In genomic region chr9:96028818-96029217, GRCm38 (mm10) we compare ENCODE assay signal across 9 mouse cellular contexts.
A peak's percentile ranks its signal among the peaks of the same experiment; 100 is the strongest.
DNase-seq lines count a peak whose midpoint lies in the region; ATAC-seq lines count a peak whose summit lies in the region.
"Had no signal": no experiment of that assay in that cellular context is flagged by ENCODE, and none has a peak within 500 bp of the region (broad histone marks: within the 10 kb centered on the region; RNA-seq: fewer than 3 reads in every experiment).

No protein-coding gene starts in this region.

- WGBS in heart, embryonic 10.5 days: 34% methylated on average over 1 of the region's 1 CpGs

- no peaks in the 10 kb centered on the region for H3K4me1 ChIP-seq in heart, embryonic 10.5 days
- H3K4me1 ChIP-seq: limb, embryonic 15.5 days had no signal

- peak; percentile 16 to 48 for DNase-seq in heart, postnatal 14 days
- no peak for DNase-seq in heart, embryonic 10.5 days (ENCODE audit: low spot score)
- peak; percentile 12 to 14 for DNase-seq in urinary bladder, postnatal 36 days (ENCODE audit: low spot score in 2 of 2)
- DNase-seq in urinary bladder, postnatal 4 days (ENCODE audit: low spot score in 2 of 2): no peak
- DNase-seq in c-Kit-positive CD71-positive TER-119-positive erythroid progenitor cells, embryonic 14.5 days (ENCODE audit: low spot score): peak; percentile 54
- DNase-seq in kidney, adult 9 months: peak; percentile 48
- peak; percentile 55 for DNase-seq in thymus, postnatal 14 days

- H3K9me3 ChIP-seq in heart, embryonic 10.5 days: no peaks in the 10 kb centered on the region
- H3K9me3 ChIP-seq: limb, embryonic 15.5 days had no signal

- H3K27me3 ChIP-seq in heart, embryonic 10.5 days (ENCODE audit: insufficient read depth, poor library complexity, severe bottlenecking): no peaks in the 10 kb centered on the region
- H3K27me3 ChIP-seq: limb, embryonic 15.5 days had no signal

- H3K27ac ChIP-seq in heart, embryonic 10.5 days: no peak overlapping the region
- H3K27ac ChIP-seq: limb, embryonic 15.5 days had no signal

- H3K36me3 ChIP-seq in heart, embryonic 10.5 days: peaks cover 78% of the 10 kb centered on the region

- no peak overlapping the region for H3K4me3 ChIP-seq in heart, embryonic 10.5 days
- H3K4me3 ChIP-seq: limb, embryonic 15.5 days had no signal

- peak; percentile 68; the same call in 1 of the 2 replicates for ATAC-seq in megakaryocyte-erythroid progenitor cell, adult 5-6 weeks (replicated peaks; ENCODE audit: low FRiP score, low TSS enrichment, poor library complexity, severe bottlenecking)

- intact Hi-C loops in heart, postnatal 14 days (cut with DNase I): no loop called here

Comparison
In these comparisons a context has a peak if more than half of its experiments do, and no peak if none do; other contexts are left out.
1. DNase-seq: peak in heart, postnatal 14 days (2 of 2), urinary bladder, postnatal 36 days (2 of 2), c-Kit-positive CD71-positive TER-119-positive erythroid progenitor cells, embryonic 14.5 days (single experiment), kidney, adult 9 months (single experiment) and thymus, postnatal 14 days (single experiment); none in heart, embryonic 10.5 days (single experiment) and urinary bladder, postnatal 4 days (0 of 2).